In the genomic region with DNA sequence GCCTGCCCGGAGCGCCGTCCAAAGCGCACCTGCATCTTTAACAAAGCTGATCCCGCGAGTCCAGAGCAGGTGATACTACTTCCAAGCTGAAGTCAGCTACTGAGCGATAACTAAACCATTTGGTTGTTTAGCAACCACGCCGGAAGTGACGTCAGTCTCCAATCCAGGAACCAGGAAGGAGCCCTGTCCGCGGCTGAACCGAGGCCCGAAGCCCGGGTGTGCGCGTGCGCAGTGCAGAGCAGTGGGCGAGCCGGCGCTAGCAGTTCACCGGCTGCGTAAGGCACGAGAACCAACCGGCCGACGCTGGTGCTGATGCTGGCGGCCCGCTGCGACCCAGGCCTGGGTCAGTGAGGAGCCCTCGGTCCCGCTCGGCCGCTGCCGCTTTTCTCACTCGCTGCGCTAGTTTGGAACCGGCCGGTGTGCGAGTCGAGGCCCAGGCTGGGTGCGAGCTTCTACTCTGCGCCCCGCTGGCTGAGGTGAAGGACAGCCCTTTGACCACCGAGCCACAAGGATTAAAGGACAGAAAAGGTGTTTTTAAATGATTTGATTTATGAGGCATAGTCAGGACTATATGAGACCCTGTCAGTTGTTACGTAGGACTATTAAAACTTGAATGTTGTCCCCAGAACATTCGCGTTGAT, we compare ENCODE assay signal across 1 mouse cellular context.
A peak's percentile ranks its signal among the peaks of the same experiment; 100 is the strongest.
TF ChIP-seq lines count a peak whose summit lies in the region.

Gene Ccdc173 (minus strand): TSS at position 147 of the 641 bp plus-strand sequence.
Gene Phospho2 (plus strand): TSS at position 195 of the 641 bp plus-strand sequence.

TF ChIP-seq in CH12.LX, 34 proteins besides CTCF, POLR2A, EP300 and RAD21 (continued from another document):
- no peak; the same call in 1 of the 2 replicates for TF ChIP-seq MAX (IDR thresholded peaks at IDR 0.05; ENCODE audit: low read length)
- peak; percentile 81 for TF ChIP-seq HCFC1 (IDR thresholded peaks at IDR 0.05; ENCODE audit: low read depth, low read length)
- no peak for TF ChIP-seq MAFK (IDR thresholded peaks at IDR 0.05; ENCODE audit: insufficient replicate concordance, low read length)
- peak; percentile 41 for TF ChIP-seq IRF4 (IDR thresholded peaks at IDR 0.05; ENCODE audit: low read depth, low read length)
- peak; percentile 100 for TF ChIP-seq ELF1 (IDR thresholded peaks at IDR 0.05; ENCODE audit: low read depth, low read length)
- 0 out of 2 replicates have a peak, but pooled peaks have one; percentile 41 for TF ChIP-seq KAT2A (IDR thresholded peaks at IDR 0.05; ENCODE audit: insufficient replicate concordance, low read length)
- 0 out of 2 replicates have a peak, but pooled peaks have one; percentile 21 for TF ChIP-seq ETS1 (conservative IDR thresholded peaks at IDR 0.05; ENCODE audit: low read depth, low read length)
- TF ChIP-seq NRF1 (IDR thresholded peaks at IDR 0.05; ENCODE audit: low read depth, low read length), result peak; percentile 94
- no peak for TF ChIP-seq USF1 (IDR thresholded peaks at IDR 0.05; ENCODE audit: low read depth, low read length)
- TF ChIP-seq MXI1 (IDR thresholded peaks at IDR 0.05; ENCODE audit: low read depth, low read length), result peak; percentile 76; the same call in 1 of the 2 replicates
- peak; percentile 93 for TF ChIP-seq ZMIZ1 (IDR thresholded peaks at IDR 0.05; ENCODE audit: low read depth, low read length)
- no peak for TF ChIP-seq ZC3H11A (IDR thresholded peaks at IDR 0.05; ENCODE audit: low read depth, low read length)
- no peak for TF ChIP-seq PAX5 (IDR thresholded peaks at IDR 0.05; ENCODE audit: low read length)
- peak; percentile 74; the same call in 1 of the 2 replicates for TF ChIP-seq UBTF (IDR thresholded peaks at IDR 0.05; ENCODE audit: low read depth, low read length)
- TF ChIP-seq ZNF384 (IDR thresholded peaks at IDR 0.05; ENCODE audit: low read depth, low read length), result no peak
- no peak for TF ChIP-seq SMC3 (IDR thresholded peaks at IDR 0.05; ENCODE audit: low read depth, low read length)
- TF ChIP-seq SIN3A (IDR thresholded peaks at IDR 0.05; ENCODE audit: low read length), result peak; percentile 92
- no peak for TF ChIP-seq MAZ (IDR thresholded peaks at IDR 0.05; ENCODE audit: low read depth, low read length)
- peak; percentile 75 for TF ChIP-seq TCF12 (IDR thresholded peaks at IDR 0.05; ENCODE audit: low read depth, low read length)
- no peak for TF ChIP-seq CHD2 (IDR thresholded peaks at IDR 0.05; ENCODE audit: low read length)
- no peak for TF ChIP-seq GABPA (IDR thresholded peaks at IDR 0.05; ENCODE audit: insufficient replicate concordance, low read depth, low read length)
- TF ChIP-seq POLR2AphosphoS2 (IDR thresholded peaks at IDR 0.05; ENCODE audit: low read depth, low read length), result peak; percentile 62; the same call in 1 of the 2 replicates
- no peak for TF ChIP-seq BHLHE40 (IDR thresholded peaks at IDR 0.05; ENCODE audit: low read depth, low read length)
- TF ChIP-seq RCOR1 (conservative IDR thresholded peaks at IDR 0.05; ENCODE audit: low read depth, low read length), result no peak
- peak; percentile 38; the same call in 1 of the 2 replicates for TF ChIP-seq TBP (conservative IDR thresholded peaks at IDR 0.05; ENCODE audit: low read depth, low read length)
- no peak for TF ChIP-seq ZKSCAN1 (IDR thresholded peaks at IDR 0.05; ENCODE audit: borderline replicate concordance, low read depth, low read length)
- peak; percentile 82 for TF ChIP-seq JUND (conservative IDR thresholded peaks at IDR 0.05; ENCODE audit: low read depth, low read length)
